Mouse (Mus musculus): ENCODE results near the gene Nprl3. TPM values are rescaled to one million over a fixed set of nuclear protein-coding genes. Genes with fewer than 3 reads are reported as not detected.

The Nprl3 gene
- 61.7 and 82.0 TPM in 2 replicates for polyA plus RNA-seq (2012; ENCODE audit: low replicate concordance)

GRCm38 (mm10) chr11:32267188-32267884, at the start of gene Nprl3:
TSS of gene Nprl3 (minus strand) at chr11:32267707.

GRCm38 (mm10) chr11:32299865-32300264, 32.4 kb upstream of the Nprl3 start, which contains the start of gene Hbq1a:
TSS of gene Hbq1a (plus strand) at chr11:32300069.

GRCm38 (mm10) chr11:32296203-32296602, 28.7 kb upstream of the Nprl3 start, which contains the start of gene Hba-a2:
TSS of gene Hba-a2 (plus strand) at chr11:32296489.

GRCm38 (mm10) chr11:32286695-32287492, 19.4 kb upstream of the Nprl3 start, which contains the start of gene Hbq1b:
TSS of gene Hbq1b (plus strand) at chr11:32286965.

GRCm38 (mm10) chr11:32283091-32283777, 15.7 kb upstream of the Nprl3 start, which contains the start of gene Hba-a1:
TSS of gene Hba-a1 (plus strand) at chr11:32283511.

GRCm38 (mm10) chr11:32276347-32276746, 8.8 kb upstream of the Nprl3 start, which contains the start of gene Hba-x:
TSS of gene Hba-x (plus strand) at chr11:32276400.

GRCm38 (mm10) chr11:32226124-32226871, 41.2 kb downstream of the Nprl3 start, which contains the start of gene Mpg:
TSS of gene Mpg (plus strand) at chr11:32226505.

GRCm38 (mm10) chr11:32221951-32222409, 45.5 kb downstream of the Nprl3 start, which contains the start of gene Rhbdf1:
TSS of gene Rhbdf1 (minus strand) at chr11:32222300.

GRCm38 (mm10) chr11:32205058-32205873, 62.2 kb downstream of the Nprl3 start, which contains the start of gene Snrnp25:
TSS of gene Snrnp25 (plus strand) at chr11:32205415.

GRCm38 (mm10) chr11:32200075-32200601, 67.4 kb downstream of the Nprl3 start, which contains the start of gene Il9r:
TSS of gene Il9r (minus strand) at chr11:32200279.

Other genes starting within 250 kb of the Nprl3 start
- gene Il9r, start 67.4 kb downstream of the Nprl3 start, polyA plus RNA-seq (2012; ENCODE audit: low replicate concordance): 4.6 and 4.7 TPM in 2 replicates
- gene Snrnp25, start 62.3 kb downstream of the Nprl3 start, polyA plus RNA-seq (2012; ENCODE audit: low replicate concordance): 19.5 and 33.5 TPM in 2 replicates
- 3.8 and 6.7 TPM in 2 replicates for gene Rhbdf1, start 45.4 kb downstream of the Nprl3 start, polyA plus RNA-seq (2012; ENCODE audit: low replicate concordance)
- gene Mpg, start 41.2 kb downstream of the Nprl3 start, polyA plus RNA-seq (2012; ENCODE audit: low replicate concordance): 13.5 and 23.9 TPM in 2 replicates
- gene Hba-x, start 8.7 kb upstream of the Nprl3 start, polyA plus RNA-seq (2012; ENCODE audit: low replicate concordance): not detected in 2 replicates
- 52,749 and 137,215 TPM in 2 replicates for gene Hba-a1, start 15.8 kb upstream of the Nprl3 start, polyA plus RNA-seq (2012; ENCODE audit: low replicate concordance)
- gene Hbq1b, start 19.3 kb upstream of the Nprl3 start, polyA plus RNA-seq (2012; ENCODE audit: low replicate concordance): 2.8 and 4.7 TPM in 2 replicates
- gene Hba-a2, start 28.8 kb upstream of the Nprl3 start, polyA plus RNA-seq (2012; ENCODE audit: low replicate concordance): 23,584 and 73,933 TPM in 2 replicates
- not detected in 2 replicates for gene Hbq1a, start 32.4 kb upstream of the Nprl3 start, polyA plus RNA-seq (2012; ENCODE audit: low replicate concordance)
- 0.36 and 0.38 TPM in 2 replicates for gene Sh3pxd2b, start 80.1 kb upstream of the Nprl3 start, polyA plus RNA-seq (2012; ENCODE audit: low replicate concordance)
- 0.48 and 1.4 TPM in 2 replicates for gene Ubtd2, start 187.7 kb upstream of the Nprl3 start, polyA plus RNA-seq (2012; ENCODE audit: low replicate concordance)